Mouse (Mus musculus) kidney, adult 11 months (tissue): ENCODE results near the gene Rbm15.

Experiments
- DNase-seq: peaks from one replicate; pipeline ENCODE4 v3.0.0; 2022

Rbm15 gene

GRCm38 (mm10) chr3:107333381-107334201, at the start of gene Rbm15:
Rbm15 (minus strand) TSS chr3:107333673.
- DNase-seq: peak; percentile 99

- peak; percentile 52 for DNase-seq
Measured at GRCm38 (mm10) chr3:107379422-107379821, 45.9 kb upstream of the Rbm15 start.

DNA sequence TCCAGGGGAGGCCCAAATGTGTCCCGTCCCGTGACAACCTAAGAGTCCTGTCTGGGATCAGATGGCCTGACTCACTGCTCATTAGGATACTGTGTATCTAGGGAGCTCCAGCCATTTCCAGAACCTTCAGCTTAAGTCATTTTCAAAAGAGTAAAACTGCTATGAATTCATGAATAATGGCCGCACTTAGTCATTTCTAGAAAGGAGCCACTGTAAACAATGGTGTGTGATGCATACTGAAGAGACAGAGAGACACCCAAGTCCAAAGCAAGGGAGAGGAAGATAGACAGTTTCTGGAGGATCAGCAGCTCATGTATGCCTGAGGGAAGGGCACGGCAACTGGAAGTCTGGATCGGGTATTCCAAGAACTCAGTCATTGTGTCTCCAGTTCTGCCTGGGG, 45.2 kb upstream of the Rbm15 start:
- DNase-seq: no peak

DNA sequence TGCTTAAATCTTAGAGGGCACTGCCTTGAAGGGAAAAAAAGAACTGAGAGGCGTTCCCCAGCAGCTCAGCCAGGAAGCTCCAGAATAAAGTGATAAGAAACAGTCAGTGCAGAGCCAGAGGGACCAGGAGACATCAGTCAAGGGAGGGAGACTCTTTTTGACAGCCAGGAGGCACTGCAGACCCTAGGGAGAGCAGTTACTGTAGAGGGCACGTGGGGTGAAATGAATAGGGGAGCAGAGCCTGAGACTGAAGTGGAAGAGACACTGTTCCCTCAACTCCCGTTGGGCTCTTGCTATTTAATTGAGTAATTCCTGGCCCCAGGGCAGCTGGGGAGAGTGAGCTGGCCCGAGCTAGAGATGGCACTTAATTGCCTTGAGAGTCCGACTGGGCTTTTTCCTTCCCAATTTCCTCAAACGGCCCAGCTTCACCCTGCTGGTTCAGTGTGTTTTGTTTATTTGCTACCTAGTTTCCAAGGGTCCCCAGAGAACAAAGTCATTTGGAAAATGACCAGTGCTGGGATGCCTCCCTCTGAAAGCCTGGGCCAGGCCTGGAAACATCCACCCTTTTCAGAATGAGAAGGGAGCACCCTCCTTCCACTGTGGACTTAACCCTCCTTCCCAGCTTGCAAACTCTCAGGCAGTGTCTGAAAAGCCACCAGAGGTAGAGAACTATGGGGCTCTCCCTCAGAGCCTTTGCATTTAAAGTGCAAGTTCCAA, 41.6 kb upstream of the Rbm15 start:
- no peak for DNase-seq

GRCm38 (mm10) chr3:107369156-107369555, 35.7 kb upstream of the Rbm15 start:
- no peak for DNase-seq

GRCm38 (mm10) chr3:107367938-107368599, 34.6 kb upstream of the Rbm15 start:
- no peak for DNase-seq

DNA sequence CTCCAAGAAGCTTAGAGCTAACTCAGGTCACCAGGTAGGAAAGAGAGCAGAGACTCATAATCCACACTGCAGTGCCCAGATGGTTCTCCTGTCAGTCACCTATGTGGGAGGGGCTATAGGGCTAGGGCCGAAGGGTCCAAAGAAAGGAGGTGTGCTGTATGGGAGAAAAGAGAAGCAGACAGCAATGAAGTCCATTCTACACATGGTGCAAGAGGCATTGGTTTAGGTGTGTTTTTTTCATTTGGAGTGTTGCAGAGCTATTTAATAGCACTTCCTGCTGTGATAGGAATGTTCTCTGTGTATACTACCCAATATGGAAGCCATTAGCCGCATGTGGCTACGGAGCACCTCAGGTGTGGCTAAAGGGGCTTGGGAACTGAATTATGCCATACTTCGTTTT, 31.9 kb upstream of the Rbm15 start:
- DNase-seq: no peak

- no peak for DNase-seq
Measured at GRCm38 (mm10) chr3:107363391-107363790, 29.9 kb upstream of the Rbm15 start.

DNA sequence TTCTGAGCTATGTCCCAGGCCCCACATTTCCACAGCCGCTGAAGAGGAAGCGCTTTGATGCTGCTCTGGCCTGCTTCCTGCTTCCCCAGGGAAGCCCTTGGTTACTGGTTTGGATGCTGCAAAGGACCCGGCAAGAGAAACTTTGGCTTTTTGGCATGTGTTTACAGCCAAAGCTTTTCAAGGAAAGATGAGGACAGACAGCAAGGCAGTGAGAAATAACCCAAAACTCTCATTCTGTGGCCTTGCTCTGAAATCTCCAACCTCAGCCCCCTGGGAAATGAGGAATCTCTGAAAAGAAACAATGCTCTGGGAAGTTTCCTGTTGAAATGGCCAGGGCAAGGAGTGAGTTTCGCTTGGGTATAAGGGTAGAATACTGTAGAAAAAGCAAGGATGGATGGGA, 26.9 kb upstream of the Rbm15 start:
- no peak for DNase-seq

DNA sequence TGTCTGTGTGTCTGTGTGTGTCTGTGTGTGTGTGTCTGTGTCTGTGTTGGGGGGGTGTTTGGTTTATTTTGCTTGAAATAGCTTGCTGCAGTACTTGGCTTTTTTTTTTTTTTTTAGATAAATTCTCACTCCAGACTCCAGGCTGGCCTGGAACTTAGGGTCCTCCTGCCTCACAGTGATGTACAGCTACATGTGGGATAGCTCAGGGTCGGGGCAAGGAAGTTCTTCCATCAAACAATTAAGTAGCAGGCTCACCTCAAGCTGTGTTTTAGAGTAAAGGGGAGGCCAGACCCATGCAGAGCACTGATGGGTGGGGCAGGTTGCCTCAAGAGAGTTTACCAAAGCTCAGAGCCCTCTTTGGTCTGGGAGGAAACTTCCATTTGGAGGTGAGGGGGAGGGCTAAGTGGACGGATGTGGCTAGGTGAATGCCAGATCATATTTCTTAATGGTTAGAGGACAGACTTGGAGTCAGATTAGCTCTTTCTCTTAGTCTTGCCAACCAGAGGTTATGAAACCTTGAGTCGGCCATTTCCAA, 24.3 kb upstream of the Rbm15 start:
- DNase-seq: no peak

DNA sequence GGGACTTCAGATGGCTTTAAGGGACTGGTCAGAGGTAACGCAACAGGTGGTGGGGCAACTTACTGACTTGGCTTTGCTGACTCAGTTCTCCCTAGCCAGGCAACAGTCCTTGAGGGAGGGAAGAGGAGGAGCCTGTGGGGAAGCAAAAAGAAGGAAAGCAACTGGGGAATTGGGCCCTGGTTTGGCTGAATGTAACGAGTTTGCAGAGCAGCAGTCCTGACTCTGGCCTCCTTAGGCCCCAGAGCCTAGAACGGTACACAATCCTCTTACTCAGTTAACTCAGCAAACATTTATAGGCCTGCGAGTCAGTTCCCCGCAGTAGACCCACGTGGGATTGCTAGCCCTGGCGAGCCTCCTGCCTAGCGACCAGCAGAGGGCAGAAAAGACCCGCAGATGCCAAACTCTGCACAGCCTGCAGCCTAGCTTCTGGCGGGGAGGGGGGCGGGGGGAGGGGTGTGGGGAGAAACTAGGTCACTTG, 23.5 kb upstream of the Rbm15 start:
- peak; percentile 75 for DNase-seq

- no peak for DNase-seq
Measured at GRCm38 (mm10) chr3:107355618-107356260, 22.3 kb upstream of the Rbm15 start.

DNA sequence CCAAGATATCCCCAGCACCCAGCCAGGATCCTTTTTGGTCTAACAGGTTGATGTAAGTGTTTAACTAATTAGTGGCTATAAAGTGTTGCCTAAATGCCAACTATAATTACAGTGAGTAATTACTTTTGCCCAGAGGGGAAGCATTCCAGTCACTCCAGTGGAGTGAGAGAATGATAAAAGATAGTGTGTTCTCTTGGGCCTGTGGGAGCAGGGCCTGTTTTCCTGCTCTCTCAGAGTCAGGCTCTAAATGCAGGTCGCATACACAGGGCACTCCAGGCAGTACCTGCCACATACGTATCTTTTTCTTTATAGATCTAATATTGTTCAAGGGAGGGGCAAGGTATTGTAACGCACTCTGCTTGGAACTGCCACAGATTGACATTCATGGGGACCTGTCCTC, 18.2 kb upstream of the Rbm15 start:
- DNase-seq: no peak

GRCm38 (mm10) chr3:107349006-107349405, 15.5 kb upstream of the Rbm15 start:
- no peak for DNase-seq

DNA sequence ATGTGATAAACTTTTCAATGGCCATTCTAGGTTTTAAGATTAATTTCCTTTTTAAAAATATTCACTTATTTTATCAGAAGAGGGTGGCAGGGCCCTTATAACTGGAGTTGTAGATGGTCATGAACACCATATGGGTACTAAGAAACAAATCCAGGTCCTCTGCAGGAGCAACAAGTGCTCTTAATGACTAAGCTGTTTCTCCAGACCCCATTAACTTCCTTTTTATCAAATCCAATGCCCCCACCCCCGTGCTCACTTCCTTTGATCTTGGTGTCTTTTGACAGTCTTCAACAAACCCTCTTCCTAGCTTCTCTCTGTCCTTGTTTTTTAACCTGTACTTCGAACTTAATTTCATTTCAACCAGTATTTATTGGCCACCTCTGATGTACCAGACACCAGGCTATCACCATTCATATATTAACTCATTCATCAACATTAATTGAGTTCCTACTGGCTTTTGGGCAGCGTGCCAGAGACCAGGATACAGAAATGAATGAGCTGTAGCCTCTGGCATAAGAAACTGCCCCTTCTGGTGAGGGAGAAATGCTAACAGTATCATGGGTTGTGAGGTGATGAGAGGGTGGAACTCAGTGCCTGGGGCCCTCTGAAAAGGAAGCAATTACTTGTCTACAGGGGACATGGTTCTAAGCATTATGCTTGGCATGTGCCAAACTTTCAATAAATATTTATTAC, 11.7 kb upstream of the Rbm15 start:
- no peak for DNase-seq

DNA sequence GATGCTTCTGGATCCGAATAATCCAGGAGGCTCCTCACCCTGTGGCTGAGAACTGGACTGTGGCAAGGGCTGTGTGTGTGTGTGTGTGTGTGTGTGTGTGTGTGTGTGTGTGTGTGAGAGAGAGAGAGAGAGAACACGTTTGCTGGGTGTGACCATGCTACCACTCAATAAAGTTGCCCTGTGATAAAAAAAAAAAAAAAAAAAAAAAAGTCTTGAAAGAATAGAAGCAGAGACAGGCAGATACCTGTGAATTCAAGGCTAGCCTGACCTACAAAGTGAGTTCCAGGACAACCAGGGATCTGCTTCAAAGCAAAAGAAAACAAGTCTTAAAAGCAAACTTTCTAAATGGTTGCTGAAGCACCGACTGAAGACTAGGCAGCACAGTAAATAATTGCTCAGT, 10.5 kb upstream of the Rbm15 start:
- DNase-seq: no peak

DNA sequence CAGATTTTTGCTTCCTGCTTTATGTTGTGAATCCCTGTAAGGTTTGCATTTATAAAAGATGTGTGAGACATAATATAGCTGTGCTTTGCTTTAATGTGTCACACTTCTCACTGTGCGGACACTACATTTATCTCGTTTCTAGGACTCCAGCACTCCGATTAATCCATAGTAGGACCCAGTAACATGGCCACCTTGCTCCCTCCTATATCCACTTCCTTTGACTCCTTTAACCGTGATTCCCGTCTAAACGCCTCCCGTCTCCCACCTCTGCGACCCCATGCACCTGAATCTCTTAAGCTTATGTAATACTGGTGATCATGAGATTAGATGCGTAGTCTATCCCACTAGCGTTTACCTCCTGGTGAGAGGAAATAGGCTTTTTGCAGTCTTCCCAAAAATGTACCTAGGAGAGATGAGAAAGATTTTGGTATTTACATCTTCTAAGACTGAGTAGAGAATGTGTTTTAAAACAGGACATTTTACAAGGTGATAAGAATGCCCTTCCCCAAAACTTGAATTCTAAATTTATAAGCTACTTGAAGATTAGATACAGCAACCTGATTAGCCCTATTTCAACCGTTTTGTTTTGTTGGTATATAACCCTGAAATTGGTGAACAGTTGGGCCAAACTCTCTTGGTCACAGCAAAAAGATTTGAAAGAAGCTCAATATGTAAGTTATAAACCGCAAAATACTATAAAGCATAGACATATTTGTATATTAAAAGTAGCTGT, 895 bp upstream of the Rbm15 start:
- DNase-seq: no peak

GRCm38 (mm10) chr3:107332960-107333380, 503 bp downstream of the Rbm15 start:
- peak; percentile 99 for DNase-seq

DNA sequence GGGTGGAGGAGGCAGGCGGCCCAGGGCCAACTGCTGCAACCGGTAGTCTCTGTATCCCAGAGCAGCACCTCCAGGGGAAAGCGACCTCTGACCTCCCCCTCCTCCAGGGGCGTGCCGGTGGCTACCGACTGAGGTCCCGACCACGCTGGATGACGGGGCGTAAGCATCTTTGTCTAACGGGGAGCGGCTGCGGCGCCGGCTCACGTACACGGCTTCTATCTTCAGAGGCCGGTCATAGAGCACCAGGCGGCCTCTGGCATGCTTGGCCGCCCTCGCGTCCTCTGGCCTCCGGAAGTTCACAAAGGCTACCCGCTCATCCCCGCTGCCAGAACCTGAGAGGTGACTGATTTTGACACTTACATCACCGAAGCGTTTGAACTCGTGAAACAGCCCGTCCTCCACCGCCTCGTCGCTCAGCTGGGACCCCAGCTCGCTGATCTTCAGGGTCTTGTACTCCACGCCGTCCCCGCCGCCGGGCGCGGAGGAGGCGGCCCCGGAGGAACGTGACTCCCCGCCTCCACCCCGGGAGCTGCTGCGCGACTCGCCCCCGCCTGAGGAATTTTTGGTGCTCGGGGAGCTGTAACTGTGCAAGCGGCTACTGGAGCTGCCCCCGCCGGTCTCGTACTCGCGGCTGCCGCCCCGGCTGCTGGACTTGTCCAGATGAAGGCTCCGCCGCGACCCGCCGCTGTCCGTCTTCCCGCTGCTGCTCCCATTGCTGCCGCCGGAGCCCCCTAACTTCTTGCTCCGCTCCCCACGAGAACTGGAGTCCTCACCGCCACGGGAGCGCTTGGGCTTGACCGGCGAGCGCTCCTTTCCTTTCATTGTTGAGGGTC, 1.1 kb downstream of the Rbm15 start:
- DNase-seq: peak; percentile 78

DNA sequence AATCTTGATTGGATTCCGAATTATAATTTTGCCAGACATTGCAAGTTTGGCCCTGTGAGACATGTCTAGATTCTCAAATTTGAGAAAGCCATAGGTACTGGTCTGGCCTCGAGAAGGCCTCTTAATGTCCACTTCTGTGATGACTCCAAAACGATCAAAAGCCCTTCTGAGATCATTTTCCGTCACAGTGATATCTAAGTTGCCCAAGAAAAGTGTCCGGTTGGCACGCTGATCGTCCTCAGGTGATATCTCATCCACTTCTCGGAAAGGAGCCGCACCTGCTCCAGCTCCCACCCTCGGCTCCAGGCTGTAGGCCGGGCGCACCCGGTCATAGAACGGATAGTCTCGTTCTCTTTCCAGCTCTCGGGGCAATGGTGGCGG, 1.7 kb downstream of the Rbm15 start:
- no peak for DNase-seq
